Mouse (Mus musculus): ENCODE measurements around the gene Chrng. TPM values are rescaled to one million over a fixed set of nuclear protein-coding genes. Genes with fewer than 3 reads are reported as not detected.

Gene Chrng
- total RNA-seq (2014; rRNA removed; ENCODE audit: low replicate concordance) (1.5 TPM in 1 of 2 replicates, not detected in the other), polyA plus RNA-seq (2015; fragmentation: Nextera tagmentation; extraction: Ambion mirVana) (0.05 and 0.25 TPM in 2 replicates)

DNA sequence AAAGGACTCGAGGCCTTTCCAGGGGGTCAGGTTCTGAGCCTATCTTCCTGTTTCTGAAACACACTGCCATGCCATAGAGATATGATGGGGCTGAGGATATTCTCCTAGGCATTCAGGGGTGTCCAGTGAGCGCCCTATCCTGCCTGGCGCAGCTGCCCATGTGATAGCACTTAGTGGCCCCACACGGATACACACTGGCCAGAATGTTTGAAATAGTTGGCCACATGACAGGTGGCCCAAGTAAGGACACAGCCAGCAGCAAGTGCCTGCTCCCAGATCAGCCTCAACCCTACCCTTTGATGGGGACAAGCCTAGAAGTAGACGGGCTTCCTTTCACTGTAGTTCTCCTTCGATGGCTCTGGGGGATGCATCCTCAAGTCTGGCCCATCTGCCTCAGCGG, at the start of gene Chrng:
Gene Chrng, plus strand, starts transcription at position 193 of the 400 bp plus-strand sequence.
- H3K27ac ChIP-seq (ENCODE audit: low read depth), result no peak within 1 kb of the TSS
- whole genome bisulfite sequencing, result 86% methylated on average over 7 of the region's 7 CpGs

DNA sequence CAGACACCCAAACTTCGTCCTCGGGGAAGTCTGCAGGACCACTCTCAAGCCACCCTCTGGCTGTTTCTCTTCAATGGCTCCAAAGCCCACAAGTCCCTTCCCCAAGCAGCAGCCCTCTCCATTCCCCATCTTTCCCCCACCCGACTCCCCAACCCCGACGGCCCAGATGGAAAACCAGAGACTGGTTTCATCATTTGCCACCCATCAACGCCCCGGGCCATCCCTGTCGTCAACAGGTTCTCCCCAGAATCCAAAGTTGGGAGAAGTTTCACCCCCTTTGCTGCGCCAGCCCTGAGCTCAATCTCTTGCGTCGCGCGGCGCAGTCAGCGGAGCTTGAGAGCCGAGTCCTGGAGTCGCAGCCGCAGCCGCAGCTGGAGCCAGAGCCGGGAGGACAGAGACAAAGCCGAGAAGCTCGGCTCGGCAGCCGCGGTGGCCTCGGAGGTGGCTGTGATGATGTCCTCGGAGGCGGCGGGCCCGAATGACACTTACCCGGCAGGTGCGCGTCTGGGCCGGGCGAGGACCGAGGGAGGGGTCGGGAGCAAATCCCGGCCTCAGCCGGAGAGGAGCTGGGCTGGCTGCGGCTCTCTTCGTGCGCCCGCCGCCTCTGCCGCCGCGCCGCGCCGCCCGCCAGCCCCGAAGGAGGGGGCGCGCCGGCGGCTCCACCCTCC, 48.8 kb upstream of the Chrng start:
- TF ChIP-seq EP300 (IDR thresholded peaks at IDR 0.05; ENCODE audit: low read depth) (no peak), CTCF (IDR thresholded peaks at IDR 0.05; ENCODE audit: low read depth) (no peak)
- Histone ChIP-seq H3K4me2 (ENCODE audit: low read depth, low read length) (peak overlapping the region; percentile 55), H3K36me3 (replicated peaks; ENCODE audit: control insufficient read depth, insufficient read depth, low read length) (no peaks in the 10 kb centered on the region), H3K27ac (ENCODE audit: low read depth) (no peak overlapping the region), H3K4me1 (ENCODE audit: control insufficient read depth, insufficient read depth) (no peaks in the 10 kb centered on the region), H3K9me3 (replicated peaks; ENCODE audit: control insufficient read depth, low read length) (no peaks in the 10 kb centered on the region), H3K27me3 (ENCODE audit: control insufficient read depth, insufficient read depth, low read length) (peaks cover 84% of the 10 kb centered on the region), H3K4me3 (ENCODE audit: low read depth, low read length) (peak overlapping the region; percentile 30), H3K9ac (replicated peaks; ENCODE audit: low read depth, low read length) (no peak overlapping the region)
- 1% methylated on average over 39 of the region's 56 CpGs for WGBS
- ATAC-seq (ENCODE audit: insufficient read depth, low read depth) (no peak), DNase-seq (ENCODE audit: low spot score) (no peak)

More for the DNA sequence above, at the start of gene Chrng:
- H3K27me3 ChIP-seq (ENCODE audit: control insufficient read depth, insufficient read depth, low read length), result peaks cover 21% of the 10 kb centered on the region
- no peak for DNase-seq (ENCODE audit: low spot score)
- no peak within 1 kb of the TSS for H3K9ac ChIP-seq (replicated peaks; ENCODE audit: low read depth, low read length)
- no peaks in the 10 kb centered on the region for H3K9me3 ChIP-seq (replicated peaks; ENCODE audit: control insufficient read depth, low read length)
- no peak within 1 kb of the TSS for H3K4me3 ChIP-seq (ENCODE audit: low read depth, low read length)
- no peak for TF ChIP-seq EP300 (IDR thresholded peaks at IDR 0.05; ENCODE audit: low read depth)
- no peak for TF ChIP-seq CTCF (IDR thresholded peaks at IDR 0.05; ENCODE audit: low read depth)
- no peaks in the 10 kb centered on the region for H3K36me3 ChIP-seq (replicated peaks; ENCODE audit: control insufficient read depth, insufficient read depth, low read length)
- no peak within 1 kb of the TSS for H3K4me2 ChIP-seq (ENCODE audit: low read depth, low read length)
- no peak for ATAC-seq (ENCODE audit: insufficient read depth, low read depth)
- no peaks in the 10 kb centered on the region; the same call in 1 of the 2 replicates for H3K4me1 ChIP-seq (ENCODE audit: control insufficient read depth, insufficient read depth)

DNA sequence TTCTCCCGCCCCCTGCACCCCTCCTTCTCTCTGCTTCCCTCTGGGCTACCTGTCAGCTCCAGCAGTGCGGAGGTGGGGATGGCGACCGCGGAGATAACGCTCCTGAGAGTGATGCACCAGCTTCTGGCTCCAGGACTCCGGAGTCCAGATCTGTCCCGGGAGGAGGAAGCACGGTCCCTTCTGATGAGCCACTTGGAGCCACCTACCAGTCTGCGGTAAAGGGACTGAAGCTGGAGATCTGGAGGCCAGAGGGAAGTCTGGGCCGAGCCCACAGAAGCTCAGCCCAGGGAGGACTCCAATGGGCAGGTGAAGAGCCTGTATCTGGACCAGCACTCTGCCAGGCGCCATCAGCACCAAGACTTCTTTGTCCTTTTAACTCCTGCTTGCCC, 48.3 kb upstream of the Chrng start, which contains the start of gene Ecel1:
Gene Ecel1, minus strand, starts transcription at position 323 of the 389 bp plus-strand sequence.
- H3K9ac ChIP-seq (replicated peaks; ENCODE audit: low read depth, low read length), result no peak within 1 kb of the TSS

DNA sequence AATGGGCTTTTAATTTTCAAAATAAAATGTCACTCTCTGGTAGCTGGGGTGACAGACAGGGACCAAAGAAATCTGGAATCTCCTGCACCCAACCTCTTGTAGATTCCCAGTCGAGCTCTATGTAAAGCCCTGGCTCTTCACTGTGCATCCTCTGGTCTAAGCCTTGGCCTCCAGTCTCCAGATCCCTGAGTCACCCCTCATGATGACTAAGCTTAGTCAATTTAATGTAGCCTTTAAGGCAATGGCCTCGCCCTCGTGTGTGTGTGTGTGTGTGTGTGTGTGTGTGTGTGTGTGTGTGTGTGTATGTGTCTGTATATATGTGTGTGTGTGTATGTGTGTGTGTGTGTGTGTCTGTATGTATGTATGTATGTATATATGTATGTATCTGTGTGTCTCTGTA, 45.1 kb upstream of the Chrng start:
- H3K36me3 ChIP-seq (replicated peaks; ENCODE audit: control insufficient read depth, insufficient read depth, low read length), result no peaks in the 10 kb centered on the region
- 67% methylated on average over 3 of the region's 3 CpGs for WGBS

More for the DNA sequence above, 48.3 kb upstream of the Chrng start, which contains the start of gene Ecel1:
- TF ChIP-seq CTCF (IDR thresholded peaks at IDR 0.05; ENCODE audit: low read depth) (no peak), EP300 (IDR thresholded peaks at IDR 0.05; ENCODE audit: low read depth) (no peak)
- DNase-seq (ENCODE audit: low spot score) (no peak), ATAC-seq (ENCODE audit: insufficient read depth, low read depth) (no peak)
- Histone ChIP-seq H3K9me3 (replicated peaks; ENCODE audit: control insufficient read depth, low read length) (no peaks in the 10 kb centered on the region), H3K36me3 (replicated peaks; ENCODE audit: control insufficient read depth, insufficient read depth, low read length) (no peaks in the 10 kb centered on the region), H3K4me1 (ENCODE audit: control insufficient read depth, insufficient read depth) (no peaks in the 10 kb centered on the region), H3K4me3 (ENCODE audit: low read depth, low read length) (peak within 1 kb of the TSS; percentile 30), H3K27me3 (ENCODE audit: control insufficient read depth, insufficient read depth, low read length) (peaks cover 83% of the 10 kb centered on the region), H3K27ac (ENCODE audit: low read depth) (no peak within 1 kb of the TSS), H3K4me2 (ENCODE audit: low read depth, low read length) (peak within 1 kb of the TSS; percentile 55)
- WGBS, result 3% methylated on average over 11 of the region's 12 CpGs

DNA sequence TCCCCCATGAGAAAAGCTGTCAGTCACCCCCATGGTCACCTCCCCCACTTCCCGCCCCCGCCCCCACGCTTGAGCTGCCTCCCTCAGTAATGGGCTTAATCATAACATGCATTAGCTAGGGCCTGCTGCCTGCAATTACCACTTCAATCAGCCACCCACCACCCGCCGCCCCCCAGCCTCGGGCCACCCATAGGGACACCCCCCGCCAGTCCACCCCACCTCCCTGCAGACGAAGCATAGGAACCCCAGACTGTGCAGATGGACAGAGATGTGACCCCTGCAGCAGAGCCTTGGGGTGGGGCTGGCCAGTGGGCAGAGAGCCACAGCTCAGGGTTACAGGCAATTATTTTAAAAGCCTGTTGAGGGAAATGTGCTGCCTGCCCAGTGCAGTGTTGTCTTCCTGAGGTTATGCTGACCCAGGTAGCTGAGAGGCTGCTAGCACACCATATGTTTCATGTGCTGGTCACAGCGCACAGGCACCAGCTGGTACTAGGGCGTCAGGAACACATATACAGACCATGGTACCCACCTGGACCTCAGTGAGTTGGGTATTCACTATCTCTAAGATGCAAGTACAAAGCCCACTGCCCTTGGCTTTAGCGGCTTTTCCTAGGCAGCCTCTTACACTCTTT, 40.2 kb upstream of the Chrng start:
- DNase-seq (ENCODE audit: low spot score) (no peak), ATAC-seq (ENCODE audit: insufficient read depth, low read depth) (no peak)
- H3K27me3 ChIP-seq (ENCODE audit: control insufficient read depth, insufficient read depth, low read length), result peaks cover 71% of the 10 kb centered on the region
- no peak overlapping the region for H3K4me3 ChIP-seq (ENCODE audit: low read depth, low read length)
- no peaks in the 10 kb centered on the region for H3K9me3 ChIP-seq (replicated peaks; ENCODE audit: control insufficient read depth, low read length)
- no peak overlapping the region for H3K27ac ChIP-seq (ENCODE audit: low read depth)
- WGBS, result 17% methylated on average over 10 of the region's 11 CpGs
- no peaks in the 10 kb centered on the region for H3K36me3 ChIP-seq (replicated peaks; ENCODE audit: control insufficient read depth, insufficient read depth, low read length)
- H3K4me2 ChIP-seq (ENCODE audit: low read depth, low read length), result no peak overlapping the region
- TF ChIP-seq CTCF (IDR thresholded peaks at IDR 0.05; ENCODE audit: low read depth), result no peak
- TF ChIP-seq EP300 (IDR thresholded peaks at IDR 0.05; ENCODE audit: low read depth), result no peak
- no peak overlapping the region for H3K9ac ChIP-seq (replicated peaks; ENCODE audit: low read depth, low read length)
- no peaks in the 10 kb centered on the region for H3K4me1 ChIP-seq (ENCODE audit: control insufficient read depth, insufficient read depth)

More for the DNA sequence above, 45.1 kb upstream of the Chrng start:
- Histone ChIP-seq H3K27ac (ENCODE audit: low read depth) (no peak overlapping the region), H3K4me3 (ENCODE audit: low read depth, low read length) (no peak overlapping the region), H3K4me2 (ENCODE audit: low read depth, low read length) (no peak overlapping the region), H3K9me3 (replicated peaks; ENCODE audit: control insufficient read depth, low read length) (no peaks in the 10 kb centered on the region), H3K4me1 (ENCODE audit: control insufficient read depth, insufficient read depth) (no peaks in the 10 kb centered on the region), H3K9ac (replicated peaks; ENCODE audit: low read depth, low read length) (no peak overlapping the region), H3K27me3 (ENCODE audit: control insufficient read depth, insufficient read depth, low read length) (peaks cover 81% of the 10 kb centered on the region)
- TF ChIP-seq CTCF (IDR thresholded peaks at IDR 0.05; ENCODE audit: low read depth), result no peak
- no peak for TF ChIP-seq EP300 (IDR thresholded peaks at IDR 0.05; ENCODE audit: low read depth)
- ATAC-seq (ENCODE audit: insufficient read depth, low read depth) (no peak), DNase-seq (ENCODE audit: low spot score) (no peak)

Measured in heart, postnatal 0 days (tissue).